Mouse (Mus musculus) forebrain, embryonic 11.5 days (tissue): Measurements from ENCODE around the gene Scfd2. TPM values are rescaled to one million over a fixed set of nuclear protein-coding genes. Genes with fewer than 3 reads are reported as not detected.

Source experiments
- ATAC-seq: fragments of 200-750 bp; cut with Nextera tagmentation; replicated peaks from 2 replicates; pipeline ENCODE4 v1.8.0; 2017; ENCODE audit warnings: moderate TSS enrichment; ENCODE audit not compliant: low FRiP score
- DNase-seq: peaks from one replicate; pipeline ENCODE4 v3.0.0-alpha.2; 2017; ENCODE audit warnings: low spot score
- H3K27ac ChIP-seq: fragments of 300-500 bp; sonication (generic); 2 replicates; pipeline ENCODE4 v1.5.1; 2014; ENCODE audit warnings: low read depth, low read length
- H3K27me3 ChIP-seq: fragments of 300-500 bp; sonication (generic); 2 replicates; pipeline ENCODE4 v1.6.1; 2014; ENCODE audit warnings: mild to moderate bottlenecking, low read length, mixed read lengths; ENCODE audit not compliant: control insufficient read depth, insufficient read depth
- H3K36me3 ChIP-seq: fragments of 300-500 bp; sonication (generic); 2 replicates; pipeline ENCODE4 v1.6.1; 2014; ENCODE audit warnings: mild to moderate bottlenecking, low read length, moderate library complexity, mixed read lengths; ENCODE audit not compliant: control insufficient read depth, insufficient read depth
- H3K4me1 ChIP-seq: fragments of 300-500 bp; sonication (generic); replicated peaks from 2 replicates; pipeline ENCODE4 v1.6.1; 2014; ENCODE audit warnings: low read length, mixed read lengths; ENCODE audit not compliant: control insufficient read depth, insufficient read depth
- H3K4me2 ChIP-seq: fragments of 300-500 bp; sonication (generic); 2 replicates; pipeline ENCODE4 v1.6.1; 2014; ENCODE audit warnings: low read depth, mild to moderate bottlenecking, low read length, moderate library complexity, mixed read lengths; ENCODE audit not compliant: severe bottlenecking
- H3K4me3 ChIP-seq: fragments of 300-500 bp; sonication (generic); 2 replicates; pipeline ENCODE4 v1.5.1; 2014; ENCODE audit warnings: low read depth, low read length
- H3K9ac ChIP-seq: fragments of 300-500 bp; sonication (generic); 2 replicates; pipeline ENCODE4 v1.6.1; 2014; ENCODE audit warnings: low read length
- H3K9me3 ChIP-seq: fragments of 300-500 bp; sonication (generic); 2 replicates; pipeline ENCODE4 v1.6.1; 2016; ENCODE audit warnings: low read length, mixed read lengths; ENCODE audit not compliant: control insufficient read depth
- WGBS: fragments of 180-500 bp; shearing (Covaris S2); extraction: QIAGEN DNeasy Blood & Tissue Kit; methylation state at CpG from one replicate; pipeline ENCODE4 v1.1.7; 2014; 5-methylcytosine and 5-hydroxymethylcytosine counted together
- polyA plus RNA-seq: library from polyadenylated mRNA; unstranded; fragments of >200 nt; fragmentation: Nextera tagmentation; extraction: Ambion mirVana; gene quantifications from 2 replicates; pipeline ENCODE4 v1.2.1, GENCODE M21; 2014

Scfd2 gene
- polyA plus RNA-seq, 1 experiment from 2014 or later = 13.3 TPM

DNA sequence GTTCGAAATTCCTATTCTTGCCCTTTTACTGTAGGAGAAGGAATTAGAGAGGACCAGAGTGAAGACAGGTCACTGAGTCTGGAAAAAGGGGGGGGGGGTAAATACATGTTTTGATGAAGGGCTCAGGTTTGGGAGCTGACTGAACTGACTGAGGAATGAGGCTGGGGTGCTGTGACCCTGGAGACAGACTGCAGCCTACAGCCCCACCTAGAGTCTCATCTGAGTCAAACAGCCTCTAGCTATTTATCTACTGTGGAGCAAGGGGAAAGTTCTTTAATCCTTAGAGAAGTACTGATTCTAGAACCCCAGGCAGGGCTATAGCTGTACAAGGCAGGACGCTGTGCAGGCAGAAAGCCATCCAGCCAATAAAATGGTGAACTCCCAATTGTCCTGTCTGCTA, 239.5 kb downstream of the Scfd2 start:
- whole genome bisulfite sequencing = 80% methylated on average over 2 of the region's 2 CpGs
- Histone ChIP-seq H3K27me3 (no peaks in the 10 kb centered on the region), H3K9ac (no peak overlapping the region), H3K4me1 (no peaks in the 10 kb centered on the region), H3K4me3 (no peak overlapping the region), H3K36me3 (no peaks in the 10 kb centered on the region), H3K27ac (no peak overlapping the region), H3K9me3 (no peaks in the 10 kb centered on the region), H3K4me2 (no peak overlapping the region)
- ATAC-seq (no peak), DNase-seq (peak; percentile 46)

DNA sequence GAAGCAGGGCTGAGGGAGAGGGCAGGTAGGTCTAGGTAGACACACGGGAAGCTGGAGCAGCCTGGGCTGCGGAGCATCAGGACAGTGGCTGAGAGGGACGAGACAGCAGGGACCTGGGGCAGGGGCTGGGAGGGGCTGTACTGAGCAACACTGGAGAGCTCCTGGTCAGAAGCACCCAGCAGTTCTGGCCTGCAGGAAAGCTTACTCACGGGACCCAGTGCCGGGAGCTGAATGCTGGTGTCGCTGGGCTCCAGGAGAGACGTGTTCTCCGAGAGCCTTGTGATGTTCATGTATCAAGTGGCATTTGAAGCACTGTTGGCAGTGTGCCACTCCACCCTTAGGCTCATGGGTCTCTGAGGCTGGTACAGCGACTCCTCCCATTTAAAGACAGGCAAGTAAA, 240.0 kb downstream of the Scfd2 start:
- H3K4me2 ChIP-seq = no peak overlapping the region
- 88% methylated on average over 9 of the region's 9 CpGs for WGBS
- DNase-seq (peak; percentile 40), ATAC-seq (no peak)
- H3K27ac ChIP-seq = no peak overlapping the region
- no peak overlapping the region for H3K9ac ChIP-seq
- no peaks in the 10 kb centered on the region for H3K4me1 ChIP-seq
- no peaks in the 10 kb centered on the region for H3K27me3 ChIP-seq
- H3K36me3 ChIP-seq = no peaks in the 10 kb centered on the region
- H3K9me3 ChIP-seq = no peaks in the 10 kb centered on the region
- H3K4me3 ChIP-seq = no peak overlapping the region

DNA sequence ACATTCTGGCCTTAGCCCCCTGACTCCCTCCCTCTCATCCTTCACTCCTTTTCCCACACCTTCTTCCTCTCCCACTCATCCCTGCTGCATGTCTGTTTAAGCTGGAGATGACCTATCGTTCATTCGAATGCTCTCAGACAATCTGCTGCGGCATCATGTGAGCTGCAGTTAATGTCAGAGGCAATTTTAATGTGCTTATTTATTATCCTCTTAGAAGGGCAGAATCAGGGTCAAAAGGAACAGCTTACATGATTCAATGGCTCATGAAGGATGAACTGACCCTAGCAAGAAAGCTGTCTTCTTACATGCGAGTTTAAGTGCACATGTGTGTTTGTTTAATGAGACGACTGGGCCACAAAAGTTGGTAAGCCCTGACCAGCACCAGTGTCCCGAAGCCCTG, 241.6 kb downstream of the Scfd2 start:
- Histone ChIP-seq H3K4me1 (no peaks in the 10 kb centered on the region), H3K9me3 (no peaks in the 10 kb centered on the region), H3K9ac (no peak overlapping the region), H3K27me3 (no peaks in the 10 kb centered on the region), H3K4me2 (no peak overlapping the region), H3K4me3 (no peak overlapping the region), H3K27ac (no peak overlapping the region), H3K36me3 (no peaks in the 10 kb centered on the region)
- no peak for ATAC-seq
- peak; percentile 27 for DNase-seq
- WGBS = 89% methylated on average over 6 of the region's 6 CpGs

DNA sequence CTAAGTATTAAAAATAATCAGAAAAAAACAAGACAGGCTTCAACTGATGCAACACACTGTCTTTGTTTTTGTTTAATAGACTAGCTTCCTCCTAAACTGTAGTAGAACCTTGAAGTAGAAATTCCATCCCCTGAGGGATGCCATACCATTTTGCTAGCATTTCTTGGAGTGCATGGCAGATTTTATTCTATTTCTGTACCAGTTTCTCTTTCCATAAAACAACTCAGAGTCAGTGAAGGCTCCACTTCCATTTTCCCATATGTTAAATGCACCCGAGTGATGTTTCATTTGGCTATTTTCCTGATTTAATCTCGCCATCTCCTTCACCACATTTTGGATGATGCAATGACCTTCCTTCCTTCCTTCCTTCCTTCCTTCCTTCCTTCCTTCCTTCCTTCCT, 243.4 kb downstream of the Scfd2 start:
- Histone ChIP-seq H3K9me3 (no peaks in the 10 kb centered on the region), H3K9ac (no peak overlapping the region), H3K4me1 (no peaks in the 10 kb centered on the region), H3K4me3 (no peak overlapping the region), H3K36me3 (no peaks in the 10 kb centered on the region), H3K27me3 (no peaks in the 10 kb centered on the region), H3K4me2 (no peak overlapping the region), H3K27ac (no peak overlapping the region)
- WGBS = 90% methylated on average over 2 of the region's 2 CpGs
- DNase-seq (no peak), ATAC-seq (no peak)

DNA sequence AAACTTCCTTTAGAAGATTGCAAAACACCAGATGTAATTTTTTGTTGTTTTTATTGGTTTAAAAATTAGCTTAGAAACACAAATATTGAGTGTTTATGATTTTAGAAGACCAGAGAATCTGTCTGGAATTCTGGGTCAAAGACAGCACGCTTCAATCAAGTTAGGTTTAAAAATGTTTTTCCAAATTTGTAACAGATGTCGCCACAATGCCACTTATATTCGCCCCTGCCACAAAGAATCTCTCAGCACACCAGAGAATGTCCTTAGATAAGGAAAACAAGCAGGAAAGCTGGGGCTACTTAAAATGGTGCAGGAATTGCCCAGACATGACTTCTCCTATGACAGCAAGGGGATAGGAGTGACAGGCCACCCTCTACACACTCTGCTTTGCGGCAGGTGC, 245.3 kb downstream of the Scfd2 start:
- Histone ChIP-seq H3K4me2 (no peak overlapping the region), H3K9me3 (no peaks in the 10 kb centered on the region), H3K27me3 (no peaks in the 10 kb centered on the region), H3K27ac (no peak overlapping the region), H3K4me1 (no peaks in the 10 kb centered on the region), H3K9ac (no peak overlapping the region), H3K4me3 (no peak overlapping the region), H3K36me3 (no peaks in the 10 kb centered on the region)
- WGBS = 80% methylated on average over 4 of the region's 4 CpGs
- DNase-seq (peak; percentile 42), ATAC-seq (no peak)

DNA sequence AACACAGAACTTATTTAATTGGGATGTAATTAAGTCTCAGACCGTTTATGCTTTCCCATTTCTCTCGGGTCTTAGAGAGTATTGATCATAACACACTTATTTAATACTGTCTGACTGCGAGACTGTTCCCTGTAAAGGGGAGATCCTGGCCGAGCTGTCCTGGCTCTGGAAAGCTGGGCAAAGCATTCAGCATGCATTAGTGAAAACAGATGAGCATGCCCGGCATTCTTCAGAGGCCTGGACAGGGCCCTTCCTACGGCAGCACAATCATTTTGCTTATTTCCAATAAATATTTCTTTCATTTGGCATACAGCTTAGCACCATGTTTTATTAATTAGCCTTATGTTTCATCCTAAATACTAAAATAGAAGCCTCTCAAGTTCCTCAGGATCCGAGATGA, 245.8 kb downstream of the Scfd2 start:
- Histone ChIP-seq H3K4me2 (no peak overlapping the region), H3K4me1 (no peaks in the 10 kb centered on the region), H3K27me3 (no peaks in the 10 kb centered on the region), H3K9ac (no peak overlapping the region), H3K9me3 (no peaks in the 10 kb centered on the region), H3K27ac (no peak overlapping the region), H3K36me3 (no peaks in the 10 kb centered on the region), H3K4me3 (no peak overlapping the region)
- 68% methylated on average over 7 of the region's 7 CpGs for WGBS
- no peak for ATAC-seq
- DNase-seq = peak; percentile 38

DNA sequence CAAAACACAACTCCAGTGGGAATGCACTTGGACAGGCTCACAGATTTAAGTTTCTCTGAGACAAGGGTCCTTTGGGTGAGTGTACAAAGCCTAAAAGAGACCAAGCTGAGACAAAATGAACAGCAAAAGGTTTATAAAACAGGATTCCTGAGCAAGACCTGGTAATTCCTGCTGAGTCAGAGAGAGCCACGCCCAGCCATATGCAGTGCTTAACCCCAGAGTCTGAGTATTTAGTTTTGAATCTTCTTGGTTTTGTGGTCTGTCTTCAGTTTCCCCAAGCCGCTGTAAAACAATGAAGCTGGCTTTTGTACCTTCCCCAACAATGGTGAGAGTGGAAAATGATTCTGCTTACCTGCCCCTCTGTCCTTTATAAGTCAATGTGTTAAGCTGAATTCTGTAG, 246.3 kb downstream of the Scfd2 start:
- no peak for DNase-seq
- H3K4me3 ChIP-seq = no peak overlapping the region
- H3K27me3 ChIP-seq = no peaks in the 10 kb centered on the region
- H3K36me3 ChIP-seq = no peaks in the 10 kb centered on the region
- H3K9me3 ChIP-seq = no peaks in the 10 kb centered on the region
- H3K9ac ChIP-seq = no peak overlapping the region
- ATAC-seq = no peak
- H3K4me2 ChIP-seq = no peak overlapping the region
- H3K4me1 ChIP-seq = no peaks in the 10 kb centered on the region
- WGBS = 71% methylated on average over 2 of the region's 2 CpGs
- no peak overlapping the region for H3K27ac ChIP-seq

DNA sequence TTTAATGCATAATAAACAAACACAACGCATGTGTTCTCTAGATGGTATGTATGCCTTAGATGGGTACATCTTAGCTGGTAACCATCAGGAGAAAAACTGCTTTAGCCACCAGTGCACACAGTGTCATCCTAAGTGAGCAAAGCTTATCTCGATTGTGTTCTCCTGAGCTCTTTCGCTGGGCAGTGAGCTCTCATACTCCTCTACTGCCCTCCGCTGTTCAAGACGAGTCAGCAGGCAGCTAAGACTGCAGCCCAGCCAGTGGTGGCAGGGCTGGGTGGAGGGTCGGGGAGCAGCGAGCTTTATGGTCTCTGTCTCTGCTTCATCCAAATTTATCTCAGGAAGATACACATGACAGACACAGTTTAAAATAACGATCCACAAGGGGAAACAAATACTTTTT, 248.0 kb downstream of the Scfd2 start:
- WGBS = 44% methylated on average over 8 of the region's 8 CpGs

DNA sequence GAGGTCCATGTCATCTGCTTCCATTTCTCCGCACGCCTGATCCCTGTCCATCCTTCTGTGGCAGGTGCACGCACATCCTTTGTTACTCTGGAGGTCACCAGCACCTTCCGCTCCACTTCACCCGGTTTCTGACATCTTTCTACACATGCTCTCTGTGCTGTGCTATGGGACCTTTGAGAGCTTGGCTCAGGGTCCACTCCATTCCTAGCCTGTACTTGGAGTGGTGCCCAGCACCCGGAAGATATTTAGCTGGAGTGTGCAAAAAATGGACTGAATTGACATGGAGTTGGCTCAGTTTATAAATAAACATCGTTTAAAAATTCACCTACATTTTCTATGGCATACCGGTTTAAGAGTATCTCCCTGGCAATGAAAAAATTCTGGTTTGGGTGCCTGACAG, 250.1 kb downstream of the Scfd2 start:
- no peak overlapping the region for H3K9ac ChIP-seq
- WGBS = 89% methylated on average over 8 of the region's 8 CpGs
- no peaks in the 10 kb centered on the region for H3K36me3 ChIP-seq
- no peaks in the 10 kb centered on the region for H3K27me3 ChIP-seq
- H3K4me2 ChIP-seq = no peak overlapping the region
- H3K4me1 ChIP-seq = no peaks in the 10 kb centered on the region
- ATAC-seq (no peak), DNase-seq (peak; percentile 33)
- H3K4me3 ChIP-seq = no peak overlapping the region
- no peaks in the 10 kb centered on the region for H3K9me3 ChIP-seq
- H3K27ac ChIP-seq = no peak overlapping the region

More for the DNA sequence above, 248.0 kb downstream of the Scfd2 start:
- no peak overlapping the region for H3K4me3 ChIP-seq
- H3K9ac ChIP-seq = no peak overlapping the region
- H3K9me3 ChIP-seq = no peaks in the 10 kb centered on the region
- ATAC-seq (no peak), DNase-seq (no peak)
- H3K4me1 ChIP-seq = no peaks in the 10 kb centered on the region
- H3K36me3 ChIP-seq = no peaks in the 10 kb centered on the region
- no peak overlapping the region for H3K27ac ChIP-seq
- H3K4me2 ChIP-seq = no peak overlapping the region
- no peaks in the 10 kb centered on the region for H3K27me3 ChIP-seq
